Mouse (Mus musculus): ENCODE measurements around the gene Eef1akmt2. TPM values are rescaled to one million over a fixed set of nuclear protein-coding genes. Genes with fewer than 3 reads are reported as not detected.

Eef1akmt2 gene
- polyA plus RNA-seq, 1 experiment from 2014 or later, result 37.8 TPM

DNA sequence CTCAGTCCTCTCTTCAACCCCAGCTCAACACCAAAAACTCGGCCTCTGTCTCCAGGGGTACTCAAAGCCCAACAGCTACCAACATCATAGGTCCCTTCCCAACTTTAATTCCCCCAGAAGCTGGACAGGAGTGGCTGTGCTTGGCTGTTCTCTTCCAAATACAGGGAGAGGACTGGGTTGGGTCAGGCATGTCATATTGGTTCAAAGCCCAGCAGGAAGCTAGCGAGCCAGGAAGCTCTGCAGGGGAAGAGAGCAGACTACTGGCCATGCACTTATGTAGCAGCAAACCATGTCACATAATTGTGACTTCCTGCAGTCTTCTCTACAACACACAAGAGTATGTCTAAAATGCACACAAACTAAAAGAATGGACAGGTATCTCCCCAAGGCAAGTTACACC, 50.4 kb downstream of the Eef1akmt2 start:
- no peaks in the 10 kb centered on the region for H3K9me3 ChIP-seq (ENCODE audit: control insufficient read depth)
- no peak overlapping the region for H3K4me2 ChIP-seq (replicated peaks; ENCODE audit: low read depth)
- no peaks in the 10 kb centered on the region for H3K27me3 ChIP-seq (replicated peaks; ENCODE audit: control insufficient read depth, insufficient read depth, low read length)
- H3K36me3 ChIP-seq (ENCODE audit: control insufficient read depth, insufficient read depth), result peaks cover 17% of the 10 kb centered on the region; the same call in 1 of the 2 replicates
- no peak overlapping the region for H3K27ac ChIP-seq (ENCODE audit: low read depth, low read length)
- H3K4me1 ChIP-seq (replicated peaks; ENCODE audit: control insufficient read depth, insufficient read depth, low read length), result peaks cover 33% of the 10 kb centered on the region
- H3K9ac ChIP-seq (ENCODE audit: low read depth, low read length), result no peak overlapping the region
- no peak for ATAC-seq
- no peak overlapping the region for H3K4me3 ChIP-seq (ENCODE audit: low read depth, low read length)
- WGBS, result 69% methylated on average over 2 of the region's 2 CpGs
- peak; percentile 29; the same call in 1 of the 2 replicates for TF ChIP-seq CTCF (IDR thresholded peaks at IDR 0.05; ENCODE audit: low read depth)

DNA sequence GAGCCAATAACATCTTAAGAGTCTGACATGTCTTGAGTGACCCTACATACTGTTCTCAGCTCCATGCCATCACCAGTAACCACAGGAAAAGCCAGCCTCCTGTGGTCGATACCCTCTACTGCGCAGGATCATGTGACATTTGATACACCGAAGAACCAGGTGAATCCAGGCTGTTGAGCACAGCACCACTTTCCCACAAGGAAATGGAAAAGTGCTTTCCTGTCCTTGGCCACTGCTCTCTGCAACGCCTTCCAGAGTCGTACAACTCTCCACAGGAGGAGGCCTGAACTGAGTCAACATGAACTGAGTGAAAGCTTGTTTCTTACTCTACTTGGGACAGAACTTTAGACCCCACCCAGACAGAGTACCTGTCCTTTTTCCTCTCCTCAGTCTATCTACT, 51.0 kb downstream of the Eef1akmt2 start:
- Histone ChIP-seq H3K9me3 (ENCODE audit: control insufficient read depth) (no peaks in the 10 kb centered on the region), H3K4me1 (replicated peaks; ENCODE audit: control insufficient read depth, insufficient read depth, low read length) (peaks cover 30% of the 10 kb centered on the region)
- WGBS, result 44% methylated on average over 5 of the region's 5 CpGs

DNA sequence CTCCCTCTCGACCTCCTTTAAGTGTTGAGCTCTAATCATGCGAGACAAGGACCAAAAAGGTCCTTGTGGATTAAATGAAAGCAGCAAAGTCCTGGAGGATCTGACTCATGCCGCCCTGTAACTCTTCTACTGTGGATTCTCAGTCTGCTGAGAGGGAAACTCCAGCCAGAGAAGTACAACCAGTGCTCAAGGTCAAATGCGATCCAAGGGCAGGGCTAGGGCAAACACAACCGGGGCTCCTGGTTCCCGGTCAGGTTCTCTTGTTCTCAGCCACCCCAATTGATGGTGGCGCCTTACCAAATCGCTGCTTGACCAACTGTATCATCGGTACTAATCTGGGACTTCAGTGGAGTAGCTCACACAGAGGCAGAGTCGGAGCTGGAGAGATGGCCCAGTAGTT, 51.6 kb downstream of the Eef1akmt2 start:
- Histone ChIP-seq H3K9ac (ENCODE audit: low read depth, low read length) (no peak overlapping the region), H3K36me3 (ENCODE audit: control insufficient read depth, insufficient read depth) (peaks cover 10% of the 10 kb centered on the region; the same call in 1 of the 2 replicates), H3K27ac (ENCODE audit: low read depth, low read length) (no peak overlapping the region), H3K4me1 (replicated peaks; ENCODE audit: control insufficient read depth, insufficient read depth, low read length) (peaks cover 23% of the 10 kb centered on the region), H3K9me3 (ENCODE audit: control insufficient read depth) (no peaks in the 10 kb centered on the region), H3K4me2 (replicated peaks; ENCODE audit: low read depth) (no peak overlapping the region), H3K27me3 (replicated peaks; ENCODE audit: control insufficient read depth, insufficient read depth, low read length) (no peaks in the 10 kb centered on the region), H3K4me3 (ENCODE audit: low read depth, low read length) (no peak overlapping the region)
- no peak for TF ChIP-seq CTCF (IDR thresholded peaks at IDR 0.05; ENCODE audit: low read depth)
- 74% methylated on average over 10 of the region's 10 CpGs for WGBS
- no peak for ATAC-seq

More for the DNA sequence above, 51.0 kb downstream of the Eef1akmt2 start:
- 0 out of 2 replicates have a peak, but pooled peaks have one; percentile 9 for ATAC-seq
- no peak for TF ChIP-seq CTCF (IDR thresholded peaks at IDR 0.05; ENCODE audit: low read depth)
- Histone ChIP-seq H3K4me3 (ENCODE audit: low read depth, low read length) (no peak overlapping the region), H3K27me3 (replicated peaks; ENCODE audit: control insufficient read depth, insufficient read depth, low read length) (no peaks in the 10 kb centered on the region), H3K36me3 (ENCODE audit: control insufficient read depth, insufficient read depth) (peaks cover 14% of the 10 kb centered on the region; the same call in 1 of the 2 replicates), H3K27ac (ENCODE audit: low read depth, low read length) (no peak overlapping the region), H3K4me2 (replicated peaks; ENCODE audit: low read depth) (no peak overlapping the region), H3K9ac (ENCODE audit: low read depth, low read length) (no peak overlapping the region)

DNA sequence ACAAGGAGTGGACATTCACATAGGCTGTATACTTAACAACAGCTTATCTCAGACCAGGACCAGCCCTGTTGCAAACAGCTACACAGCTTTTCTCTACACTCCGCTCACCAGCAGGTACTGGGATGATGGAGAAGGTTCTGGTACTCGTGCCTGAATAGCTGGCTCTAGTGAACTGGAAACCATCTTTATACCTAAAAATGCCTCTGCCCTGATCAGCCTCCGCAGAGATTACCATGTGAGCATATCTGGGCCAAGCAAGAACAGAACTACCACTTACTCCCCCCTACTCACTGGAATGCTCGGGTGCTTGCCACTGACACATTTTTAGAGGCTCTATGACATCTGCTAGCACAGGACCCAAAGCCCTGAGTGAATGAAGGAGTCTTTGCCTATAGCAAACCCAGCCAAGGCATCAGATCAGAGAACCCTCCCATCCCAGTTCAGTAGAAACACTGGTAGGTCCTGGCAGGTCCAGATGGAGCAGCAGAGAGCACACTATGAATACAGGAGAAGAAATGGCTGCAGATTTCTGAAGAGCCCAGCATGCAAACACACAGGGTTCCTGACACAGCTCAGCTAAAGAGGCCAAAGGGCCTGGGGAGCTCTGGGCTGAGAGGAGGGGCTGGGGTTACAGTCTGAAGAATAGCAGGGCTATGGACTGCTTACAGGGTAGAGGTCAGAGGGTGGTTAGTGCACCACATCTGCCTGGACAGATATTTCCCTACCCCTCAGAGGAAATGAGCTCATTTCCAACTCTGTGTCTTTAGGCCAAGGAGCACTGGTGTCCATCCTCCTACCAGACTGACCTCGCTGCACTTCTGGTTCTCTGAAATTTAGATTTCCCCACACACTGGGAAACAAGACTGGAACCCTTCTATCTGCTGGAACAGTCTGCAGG, 53.1 kb downstream of the Eef1akmt2 start:
- Histone ChIP-seq H3K4me1 (replicated peaks; ENCODE audit: control insufficient read depth, insufficient read depth, low read length) (peaks cover 20% of the 10 kb centered on the region), H3K36me3 (ENCODE audit: control insufficient read depth, insufficient read depth) (peaks cover 10% of the 10 kb centered on the region; the same call in 1 of the 2 replicates), H3K4me3 (ENCODE audit: low read depth, low read length) (no peak overlapping the region), H3K4me2 (replicated peaks; ENCODE audit: low read depth) (no peak overlapping the region), H3K9me3 (ENCODE audit: control insufficient read depth) (no peaks in the 10 kb centered on the region), H3K27ac (ENCODE audit: low read depth, low read length) (no peak overlapping the region), H3K27me3 (replicated peaks; ENCODE audit: control insufficient read depth, insufficient read depth, low read length) (no peaks in the 10 kb centered on the region), H3K9ac (ENCODE audit: low read depth, low read length) (no peak overlapping the region)
- 87% methylated on average over 5 of the region's 5 CpGs for WGBS
- ATAC-seq, result no peak
- TF ChIP-seq CTCF (IDR thresholded peaks at IDR 0.05; ENCODE audit: low read depth), result peak; percentile 35; the same call in 1 of the 2 replicates

DNA sequence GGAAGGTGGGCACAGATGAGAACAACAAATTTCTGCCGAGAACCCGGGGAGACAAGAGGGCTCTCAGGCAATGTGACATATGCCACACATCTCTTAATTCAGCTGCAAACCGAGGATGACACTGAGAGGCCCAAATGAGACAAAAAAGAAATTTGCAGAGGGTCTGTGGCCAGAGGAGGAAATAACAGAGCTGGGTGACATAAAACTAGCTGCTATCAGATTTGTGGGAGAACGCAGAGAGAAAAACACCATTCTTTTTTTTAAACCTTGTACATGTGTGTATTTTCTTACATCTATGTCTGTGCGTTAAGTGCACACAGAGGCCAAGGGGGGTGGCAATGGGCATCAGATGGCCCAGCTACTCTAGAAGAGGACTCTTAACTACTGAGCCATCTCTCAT, 57.3 kb downstream of the Eef1akmt2 start:
- Histone ChIP-seq H3K4me1 (replicated peaks; ENCODE audit: control insufficient read depth, insufficient read depth, low read length) (peaks cover 22% of the 10 kb centered on the region; the same call in 1 of the 2 replicates), H3K27ac (ENCODE audit: low read depth, low read length) (no peak overlapping the region), H3K36me3 (ENCODE audit: control insufficient read depth, insufficient read depth) (peaks cover 4% of the 10 kb centered on the region; the same call in 1 of the 2 replicates), H3K9ac (ENCODE audit: low read depth, low read length) (no peak overlapping the region), H3K27me3 (replicated peaks; ENCODE audit: control insufficient read depth, insufficient read depth, low read length) (no peaks in the 10 kb centered on the region), H3K4me3 (ENCODE audit: low read depth, low read length) (no peak overlapping the region), H3K9me3 (ENCODE audit: control insufficient read depth) (no peaks in the 10 kb centered on the region), H3K4me2 (replicated peaks; ENCODE audit: low read depth) (no peak overlapping the region)
- 86% methylated on average over 5 of the region's 5 CpGs for whole genome bisulfite sequencing
- no peak for TF ChIP-seq CTCF (IDR thresholded peaks at IDR 0.05; ENCODE audit: low read depth)
- ATAC-seq, result no peak

DNA sequence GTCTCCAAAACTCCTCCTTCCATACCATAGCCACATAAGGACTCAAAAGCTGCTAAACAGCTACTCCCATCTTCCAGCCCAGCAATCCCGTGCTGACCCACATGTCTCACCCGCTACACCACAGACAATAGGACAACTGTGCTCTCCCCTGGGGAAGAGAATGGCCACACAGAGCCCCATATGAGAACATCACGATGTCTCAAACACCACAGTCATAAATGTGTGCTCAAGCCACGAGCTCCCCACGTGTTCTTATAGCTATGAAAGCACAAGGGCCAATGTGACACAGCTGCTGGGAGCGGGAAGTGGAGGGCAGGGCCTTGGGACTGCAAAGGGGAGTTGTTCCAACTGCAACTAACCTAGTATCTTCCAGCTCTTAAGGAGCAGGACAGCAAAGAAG, 59.0 kb downstream of the Eef1akmt2 start:
- H3K4me1 ChIP-seq (replicated peaks; ENCODE audit: control insufficient read depth, insufficient read depth, low read length), result peaks cover 18% of the 10 kb centered on the region; the same call in 1 of the 2 replicates
- peaks cover 4% of the 10 kb centered on the region; the same call in 1 of the 2 replicates for H3K36me3 ChIP-seq (ENCODE audit: control insufficient read depth, insufficient read depth)
- WGBS, result 30% methylated on average over 6 of the region's 6 CpGs
- H3K9ac ChIP-seq (ENCODE audit: low read depth, low read length), result no peak overlapping the region
- no peak overlapping the region for H3K4me2 ChIP-seq (replicated peaks; ENCODE audit: low read depth)
- no peaks in the 10 kb centered on the region for H3K9me3 ChIP-seq (ENCODE audit: control insufficient read depth)
- H3K4me3 ChIP-seq (ENCODE audit: low read depth, low read length), result no peak overlapping the region
- ATAC-seq, result peak; percentile 83
- no peaks in the 10 kb centered on the region for H3K27me3 ChIP-seq (replicated peaks; ENCODE audit: control insufficient read depth, insufficient read depth, low read length)
- TF ChIP-seq CTCF (IDR thresholded peaks at IDR 0.05; ENCODE audit: low read depth), result no peak
- peak overlapping the region; percentile 66 for H3K27ac ChIP-seq (ENCODE audit: low read depth, low read length)

Data from intestine, postnatal 0 days (tissue).